Mouse (Mus musculus): ENCODE results near the gene Col4a1. TPM values are rescaled to one million over a fixed set of nuclear protein-coding genes. Genes with fewer than 3 reads are reported as not detected.

Gene Col4a1
- polyA plus RNA-seq, 1 experiment from 2014 or later = 135 TPM

DNA sequence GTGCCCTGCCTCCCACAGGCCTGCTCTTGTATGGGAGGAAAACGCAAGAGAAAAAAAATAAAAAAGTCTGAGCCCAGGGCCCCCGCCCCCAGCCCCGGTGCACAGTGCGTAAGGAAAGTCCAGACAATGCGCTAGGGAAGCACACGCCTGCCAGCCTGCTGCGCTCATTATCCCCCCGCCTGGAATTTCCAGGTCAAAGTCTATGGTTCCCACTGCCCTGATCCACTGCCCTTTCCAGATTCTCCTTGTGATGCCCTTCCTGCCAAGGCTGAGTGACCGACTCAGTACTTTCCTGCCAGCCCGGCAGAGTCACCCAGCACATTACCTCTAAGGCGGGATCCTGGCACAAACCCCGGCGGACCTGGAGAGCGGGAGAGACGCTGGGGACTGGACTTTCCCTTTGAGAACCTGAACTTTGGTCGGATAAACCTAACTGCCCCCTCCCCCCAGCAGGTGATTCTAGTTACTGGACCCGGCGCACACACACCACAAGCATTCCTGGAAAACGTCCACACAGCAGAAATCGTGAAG lies 33.3 kb downstream of the Col4a1 start:
- Histone ChIP-seq H3K36me3 (replicated peaks; ENCODE audit: control insufficient read depth, insufficient read depth) (no peaks in the 10 kb centered on the region), H3K27ac (peak overlapping the region; percentile 53; the same call in 1 of the 2 replicates), H3K27me3 (ENCODE audit: control insufficient read depth, insufficient read depth, low read length) (no peaks in the 10 kb centered on the region; the same call in 1 of the 2 replicates), H3K9me3 (ENCODE audit: control insufficient read depth, low read length) (no peaks in the 10 kb centered on the region), H3K9ac (no peak overlapping the region), H3K4me3 (replicated peaks; ENCODE audit: low read length) (no peak overlapping the region), H3K4me2 (replicated peaks) (no peak overlapping the region), H3K4me1 (replicated peaks; ENCODE audit: control insufficient read depth, insufficient read depth, low read length) (peaks cover 9% of the 10 kb centered on the region; the same call in 1 of the 2 replicates)
- 60% methylated on average over 20 of the region's 20 CpGs for WGBS
- DNase-seq (ENCODE audit: low spot score) (no peak), ATAC-seq (ENCODE audit: low FRiP score) (no peak)

DNA sequence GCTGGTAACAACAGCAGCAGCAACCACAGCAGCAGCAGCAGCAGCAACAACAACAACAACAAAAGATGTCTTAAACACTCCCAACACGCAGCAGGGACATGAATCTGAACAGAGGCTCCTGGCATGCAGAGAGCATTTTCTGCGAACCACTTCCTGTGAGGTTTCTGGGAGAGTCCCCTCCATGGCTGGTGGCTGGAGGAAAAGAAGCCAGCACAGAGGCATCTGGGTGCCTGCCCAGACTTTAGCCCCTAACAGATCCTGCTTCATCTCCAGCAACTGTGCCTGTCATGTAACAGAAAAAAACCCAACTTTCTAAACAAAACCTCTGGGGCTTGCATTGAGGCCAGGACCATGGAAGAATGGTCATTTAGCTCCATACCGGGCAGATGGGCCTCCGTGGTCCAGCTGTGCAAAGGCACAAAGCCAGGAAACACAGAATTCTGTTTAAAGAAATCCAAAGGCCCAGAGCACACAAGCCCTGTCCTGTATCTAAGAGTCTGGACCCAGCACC lies 34.5 kb downstream of the Col4a1 start:
- Histone ChIP-seq H3K4me3 (replicated peaks; ENCODE audit: low read length) (no peak overlapping the region), H3K4me2 (replicated peaks) (no peak overlapping the region), H3K36me3 (replicated peaks; ENCODE audit: control insufficient read depth, insufficient read depth) (no peaks in the 10 kb centered on the region), H3K27ac (no peak overlapping the region; the same call in 1 of the 2 replicates), H3K9ac (no peak overlapping the region), H3K9me3 (ENCODE audit: control insufficient read depth, low read length) (no peaks in the 10 kb centered on the region), H3K4me1 (replicated peaks; ENCODE audit: control insufficient read depth, insufficient read depth, low read length) (peaks cover 9% of the 10 kb centered on the region; the same call in 1 of the 2 replicates), H3K27me3 (ENCODE audit: control insufficient read depth, insufficient read depth, low read length) (no peaks in the 10 kb centered on the region; the same call in 1 of the 2 replicates)
- 51% methylated on average over 4 of the region's 4 CpGs for WGBS
- no peak for ATAC-seq (ENCODE audit: low FRiP score)
- peak; percentile 36 for DNase-seq (ENCODE audit: low spot score)

DNA sequence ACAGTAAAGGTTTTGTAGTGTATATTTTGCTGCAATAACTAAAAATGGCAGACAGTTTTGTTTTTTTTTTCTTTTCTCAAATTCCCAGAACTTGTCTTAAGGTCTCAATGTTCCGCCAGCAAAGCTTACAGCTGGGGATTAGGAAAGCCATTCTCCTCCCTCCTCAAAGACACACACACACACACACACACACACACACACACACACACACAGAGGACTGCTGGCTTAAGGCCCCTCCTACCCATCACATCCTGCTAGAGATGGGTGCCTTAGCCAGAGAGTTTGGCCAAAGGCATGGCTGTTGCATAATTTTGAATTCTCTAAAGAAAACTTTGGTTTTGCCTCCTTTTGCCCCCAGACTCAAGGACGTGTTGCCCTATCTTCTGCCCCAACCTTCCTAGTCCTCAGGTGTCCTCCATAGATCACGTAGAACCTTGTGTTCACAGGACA lies 35.0 kb downstream of the Col4a1 start:
- 75% methylated on average over 3 of the region's 3 CpGs for WGBS
- no peak for DNase-seq (ENCODE audit: low spot score)
- Histone ChIP-seq H3K4me3 (replicated peaks; ENCODE audit: low read length) (no peak overlapping the region), H3K4me2 (replicated peaks) (no peak overlapping the region), H3K9ac (no peak overlapping the region), H3K9me3 (ENCODE audit: control insufficient read depth, low read length) (no peaks in the 10 kb centered on the region), H3K27ac (no peak overlapping the region), H3K4me1 (replicated peaks; ENCODE audit: control insufficient read depth, insufficient read depth, low read length) (peaks cover 9% of the 10 kb centered on the region; the same call in 1 of the 2 replicates), H3K27me3 (ENCODE audit: control insufficient read depth, insufficient read depth, low read length) (no peaks in the 10 kb centered on the region; the same call in 1 of the 2 replicates), H3K36me3 (replicated peaks; ENCODE audit: control insufficient read depth, insufficient read depth) (no peaks in the 10 kb centered on the region)
- no peak for ATAC-seq (ENCODE audit: low FRiP score)

DNA sequence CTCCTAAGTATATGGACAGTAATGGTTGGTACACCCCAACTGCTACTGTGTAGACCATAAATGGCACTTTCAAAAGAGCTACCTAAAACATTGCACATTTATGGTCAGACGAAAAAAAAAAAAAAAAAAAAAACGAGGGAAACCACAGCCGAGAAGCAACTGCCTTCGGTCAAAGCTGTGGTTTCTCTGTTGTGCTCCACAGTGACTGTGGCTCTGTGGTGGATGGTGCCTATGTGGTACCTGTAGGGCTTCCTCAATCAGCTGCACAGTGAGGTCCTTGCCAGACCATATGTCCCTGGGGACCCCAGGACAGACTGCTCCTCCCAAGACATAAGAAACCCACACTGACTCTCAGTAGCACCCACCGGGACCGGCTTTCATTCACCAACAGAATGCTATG lies 36.3 kb downstream of the Col4a1 start:
- ATAC-seq (ENCODE audit: low FRiP score) (no peak), DNase-seq (ENCODE audit: low spot score) (no peak)
- H3K9ac ChIP-seq = no peak overlapping the region
- H3K27ac ChIP-seq = no peak overlapping the region
- H3K4me3 ChIP-seq (replicated peaks; ENCODE audit: low read length) = no peak overlapping the region
- peaks cover 5% of the 10 kb centered on the region; the same call in 1 of the 2 replicates for H3K4me1 ChIP-seq (replicated peaks; ENCODE audit: control insufficient read depth, insufficient read depth, low read length)
- no peaks in the 10 kb centered on the region for H3K36me3 ChIP-seq (replicated peaks; ENCODE audit: control insufficient read depth, insufficient read depth)
- H3K27me3 ChIP-seq (ENCODE audit: control insufficient read depth, insufficient read depth, low read length) = no peaks in the 10 kb centered on the region; the same call in 1 of the 2 replicates
- H3K4me2 ChIP-seq (replicated peaks) = no peak overlapping the region
- no peaks in the 10 kb centered on the region for H3K9me3 ChIP-seq (ENCODE audit: control insufficient read depth, low read length)
- WGBS = 82% methylated on average over 6 of the region's 6 CpGs

DNA sequence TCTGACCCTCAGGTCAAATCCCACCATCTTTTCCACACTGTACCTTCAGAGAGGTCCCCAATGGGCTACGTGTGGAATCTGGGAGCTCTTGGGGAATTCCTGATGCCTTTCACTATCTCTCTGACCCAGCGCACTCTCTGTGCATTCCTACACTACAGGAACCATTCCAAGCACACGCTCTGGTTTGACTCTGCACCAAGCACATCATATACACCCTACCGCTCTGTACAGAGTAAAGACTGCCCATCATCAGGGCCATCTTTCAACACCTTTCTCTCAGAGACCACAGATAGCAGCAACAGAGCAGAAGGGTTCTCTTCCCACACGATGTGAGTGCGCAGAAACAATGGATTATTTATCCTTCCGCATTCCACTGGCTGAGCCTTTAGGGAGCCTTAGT lies 38.2 kb downstream of the Col4a1 start:
- Histone ChIP-seq H3K36me3 (replicated peaks; ENCODE audit: control insufficient read depth, insufficient read depth) (no peaks in the 10 kb centered on the region), H3K9me3 (ENCODE audit: control insufficient read depth, low read length) (no peaks in the 10 kb centered on the region), H3K4me2 (replicated peaks) (no peak overlapping the region), H3K9ac (no peak overlapping the region), H3K27ac (no peak overlapping the region), H3K4me3 (replicated peaks; ENCODE audit: low read length) (no peak overlapping the region), H3K27me3 (ENCODE audit: control insufficient read depth, insufficient read depth, low read length) (no peaks in the 10 kb centered on the region), H3K4me1 (replicated peaks; ENCODE audit: control insufficient read depth, insufficient read depth, low read length) (peaks cover 5% of the 10 kb centered on the region; the same call in 1 of the 2 replicates)
- ATAC-seq (ENCODE audit: low FRiP score) (no peak), DNase-seq (ENCODE audit: low spot score) (no peak)
- WGBS = 76% methylated on average over 7 of the region's 7 CpGs

DNA sequence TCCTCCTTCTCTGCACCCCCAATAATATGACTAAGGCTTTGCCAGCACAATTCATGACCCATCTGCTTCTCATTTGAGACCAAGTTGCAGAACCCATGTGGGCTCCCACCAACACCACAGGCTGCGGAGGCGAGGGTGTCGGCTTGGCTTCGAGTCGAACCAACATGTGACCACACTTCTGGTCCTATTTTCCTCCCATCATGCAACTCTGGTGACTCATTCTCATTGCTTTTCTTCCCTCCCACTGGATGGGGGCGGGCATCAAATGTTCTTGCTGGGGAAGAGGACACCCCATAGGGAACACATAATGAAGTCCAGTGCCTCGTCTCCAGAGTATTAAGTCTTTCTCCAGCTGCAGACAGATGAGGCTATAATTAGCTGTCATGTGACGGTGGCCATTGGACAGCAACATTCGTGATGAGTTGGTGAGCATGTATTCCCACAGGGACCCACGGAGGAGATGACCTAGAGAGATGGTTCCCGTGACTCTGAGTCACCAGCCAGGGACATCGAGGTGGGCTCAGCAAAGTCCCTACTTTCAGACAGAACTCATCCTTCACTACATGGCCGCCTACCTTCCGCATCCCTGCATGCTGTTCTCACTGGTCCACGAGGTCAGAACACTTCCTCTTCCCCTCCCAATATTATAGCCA lies 39.0 kb downstream of the Col4a1 start:
- Histone ChIP-seq H3K4me2 (replicated peaks) (no peak overlapping the region), H3K9ac (no peak overlapping the region), H3K4me1 (replicated peaks; ENCODE audit: control insufficient read depth, insufficient read depth, low read length) (peaks cover 5% of the 10 kb centered on the region; the same call in 1 of the 2 replicates), H3K27me3 (ENCODE audit: control insufficient read depth, insufficient read depth, low read length) (no peaks in the 10 kb centered on the region), H3K4me3 (replicated peaks; ENCODE audit: low read length) (no peak overlapping the region), H3K9me3 (ENCODE audit: control insufficient read depth, low read length) (no peaks in the 10 kb centered on the region), H3K36me3 (replicated peaks; ENCODE audit: control insufficient read depth, insufficient read depth) (no peaks in the 10 kb centered on the region), H3K27ac (no peak overlapping the region)
- ATAC-seq (ENCODE audit: low FRiP score) = no peak
- WGBS = 88% methylated on average over 15 of the region's 15 CpGs
- DNase-seq (ENCODE audit: low spot score) = no peak

DNA sequence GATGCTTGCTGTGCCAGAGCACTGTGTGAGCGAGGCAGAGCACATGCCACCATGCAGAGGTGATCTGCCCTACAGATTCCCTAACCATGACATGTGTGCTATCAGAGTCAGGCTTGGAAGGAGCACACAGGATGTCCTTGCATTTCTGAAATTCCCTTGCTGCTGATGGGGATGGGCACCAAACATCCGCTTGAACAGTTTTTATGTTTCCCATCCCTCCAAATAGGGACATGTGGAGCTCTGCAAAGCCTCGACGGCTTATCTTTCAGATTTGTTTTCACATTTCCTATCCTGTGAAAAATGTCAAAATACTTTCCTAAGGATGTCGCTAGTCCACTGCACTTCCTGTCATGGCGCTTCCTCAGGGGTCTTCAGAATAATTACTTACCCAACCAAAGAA lies 40.4 kb downstream of the Col4a1 start:
- Histone ChIP-seq H3K4me3 (replicated peaks; ENCODE audit: low read length) (no peak overlapping the region), H3K9me3 (ENCODE audit: control insufficient read depth, low read length) (no peaks in the 10 kb centered on the region), H3K27ac (no peak overlapping the region), H3K4me1 (replicated peaks; ENCODE audit: control insufficient read depth, insufficient read depth, low read length) (no peaks in the 10 kb centered on the region), H3K4me2 (replicated peaks) (no peak overlapping the region), H3K36me3 (replicated peaks; ENCODE audit: control insufficient read depth, insufficient read depth) (no peaks in the 10 kb centered on the region), H3K9ac (no peak overlapping the region), H3K27me3 (ENCODE audit: control insufficient read depth, insufficient read depth, low read length) (no peaks in the 10 kb centered on the region)
- no peak for DNase-seq (ENCODE audit: low spot score)
- no peak for ATAC-seq (ENCODE audit: low FRiP score)
- 91% methylated on average over 6 of the region's 6 CpGs for WGBS

DNA sequence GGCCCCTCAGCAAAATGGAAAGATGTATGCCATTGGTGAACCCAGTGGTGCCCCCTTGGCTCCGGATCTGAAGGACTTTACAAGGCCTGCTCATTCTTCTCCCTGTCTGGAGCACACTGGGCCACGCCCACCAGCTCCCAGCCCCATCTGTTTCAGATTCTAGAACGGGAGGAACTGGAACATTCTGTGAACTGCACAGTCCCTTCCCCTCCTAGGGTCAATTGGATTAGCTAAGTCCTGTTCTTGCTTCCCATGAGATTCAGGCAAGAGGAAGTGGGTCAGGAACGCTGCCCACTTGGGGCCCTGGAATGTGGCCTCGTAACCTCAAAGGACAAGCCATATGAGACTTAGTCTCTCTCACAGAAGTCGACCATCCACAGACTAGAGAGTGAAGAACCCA lies 41.8 kb downstream of the Col4a1 start:
- no peak overlapping the region for H3K27ac ChIP-seq
- WGBS = 82% methylated on average over 6 of the region's 6 CpGs
- no peak for ATAC-seq (ENCODE audit: low FRiP score)
- no peaks in the 10 kb centered on the region for H3K27me3 ChIP-seq (ENCODE audit: control insufficient read depth, insufficient read depth, low read length)
- H3K9ac ChIP-seq = no peak overlapping the region
- no peak for DNase-seq (ENCODE audit: low spot score)
- H3K36me3 ChIP-seq (replicated peaks; ENCODE audit: control insufficient read depth, insufficient read depth) = no peaks in the 10 kb centered on the region
- H3K9me3 ChIP-seq (ENCODE audit: control insufficient read depth, low read length) = no peaks in the 10 kb centered on the region
- no peak overlapping the region for H3K4me3 ChIP-seq (replicated peaks; ENCODE audit: low read length)
- H3K4me2 ChIP-seq (replicated peaks) = no peak overlapping the region
- no peaks in the 10 kb centered on the region for H3K4me1 ChIP-seq (replicated peaks; ENCODE audit: control insufficient read depth, insufficient read depth, low read length)

DNA sequence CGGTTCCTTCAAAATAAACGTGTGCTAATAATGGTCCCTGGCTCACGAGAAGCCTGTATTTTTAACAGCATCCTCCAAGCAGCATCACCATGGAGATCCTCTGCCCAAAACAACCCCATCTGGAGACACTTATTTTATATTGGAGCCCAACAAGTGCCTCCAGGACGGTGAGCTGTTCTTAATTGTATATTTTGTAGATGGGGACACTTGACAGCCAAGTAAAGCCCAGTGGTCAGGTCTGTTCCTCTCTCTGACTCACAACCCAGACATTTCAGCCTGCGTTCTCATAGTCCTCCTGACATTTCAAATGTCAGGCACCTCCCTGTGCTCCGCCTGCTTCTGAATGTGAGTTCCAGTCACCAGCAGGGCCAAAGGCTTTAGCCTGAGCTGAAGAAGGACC lies 43.9 kb downstream of the Col4a1 start:
- no peak overlapping the region for H3K9ac ChIP-seq
- H3K4me2 ChIP-seq (replicated peaks) = no peak overlapping the region
- H3K4me1 ChIP-seq (replicated peaks; ENCODE audit: control insufficient read depth, insufficient read depth, low read length) = no peaks in the 10 kb centered on the region
- H3K27me3 ChIP-seq (ENCODE audit: control insufficient read depth, insufficient read depth, low read length) = no peaks in the 10 kb centered on the region
- no peak overlapping the region for H3K27ac ChIP-seq
- H3K4me3 ChIP-seq (replicated peaks; ENCODE audit: low read length) = no peak overlapping the region
- H3K9me3 ChIP-seq (ENCODE audit: control insufficient read depth, low read length) = no peaks in the 10 kb centered on the region
- DNase-seq (ENCODE audit: low spot score) (no peak), ATAC-seq (ENCODE audit: low FRiP score) (no peak)
- 79% methylated on average over 6 of the region's 6 CpGs for WGBS
- no peaks in the 10 kb centered on the region for H3K36me3 ChIP-seq (replicated peaks; ENCODE audit: control insufficient read depth, insufficient read depth)

Data from hindbrain, embryonic 14.5 days (tissue).